Mouse (Mus musculus) liver, embryonic 14.5 days (tissue): ENCODE measurements around the gene Kcnk5. TPM values are rescaled to one million over a fixed set of nuclear protein-coding genes. Genes with fewer than 3 reads are reported as not detected.

Experiments used
- ATAC-seq: fragments of 200-750 bp; cut with Nextera tagmentation; 2 replicates; pipeline ENCODE4 v1.8.0; 2017; ENCODE audit warnings: moderate number of reproducible peaks, mild to moderate bottlenecking, moderate library complexity; ENCODE audit not compliant: insufficient read depth
- DNase-seq, 3 experiments: peaks; one replicate each; pipeline ENCODE4 v3.0.0-alpha.2; 2012 to 2013; ENCODE audit warnings: low read depth in 3 of 3, low spot score in 3 of 3
- H3K27ac ChIP-seq: fragments of 300-500 bp; sonication (generic); 2 replicates; pipeline ENCODE4 v1.5.1; 2014; ENCODE audit warnings: moderate library complexity, mild to moderate bottlenecking, control low read depth, inconsistent platforms
- H3K27me3 ChIP-seq: fragments of 300-500 bp; sonication (generic); 2 replicates; pipeline ENCODE4 v1.6.1; 2014; ENCODE audit warnings: mild to moderate bottlenecking, low read length, moderate library complexity; ENCODE audit not compliant: control insufficient read depth, insufficient read depth
- H3K36me3 ChIP-seq: fragments of 300-500 bp; sonication (generic); replicated peaks from 2 replicates; pipeline ENCODE4 v1.6.1; 2014; ENCODE audit warnings: low read depth; ENCODE audit not compliant: control insufficient read depth, insufficient read depth
- H3K4me1 ChIP-seq, 2 experiments: fragments of 200-500 bp in 1 of 2; fragments of 300-500 bp in 1 of 2; sonication (generic) in 1 of 2; replicated peaks; 2 replicates each; pipeline ENCODE4 v1.6.1; 2012 to 2014; ENCODE audit warnings: antibody characterized with exemption in 1 of 2, inconsistent platforms in 1 of 2, low read length in 1 of 2; ENCODE audit not compliant: control insufficient read depth in 2 of 2, insufficient read depth in 2 of 2
- H3K4me2 ChIP-seq: fragments of 300-500 bp; sonication (generic); 2 replicates; pipeline ENCODE4 v1.6.1; 2014; ENCODE audit warnings: low read depth, mild to moderate bottlenecking, control low read depth, moderate library complexity
- H3K4me3 ChIP-seq, 2 experiments: fragments of 200-500 bp in 1 of 2; fragments of 300-500 bp in 1 of 2; sonication (generic) in 1 of 2; 2 replicates each; pipeline ENCODE4 v1.5.1; 2012 to 2014; ENCODE audit warnings: low read depth in 2 of 2, low read length in 2 of 2, mild to moderate bottlenecking in 2 of 2, control low read depth in 1 of 2, inconsistent platforms in 1 of 2, moderate library complexity in 1 of 2; ENCODE audit not compliant: insufficient read depth in 1 of 2
- H3K9ac ChIP-seq: fragments of 300-500 bp; sonication (generic); replicated peaks from 2 replicates; pipeline ENCODE4 v1.6.1; 2014; ENCODE audit warnings: mild to moderate bottlenecking, control low read depth, moderate library complexity
- H3K9me3 ChIP-seq: fragments of 300-500 bp; sonication (generic); 2 replicates; pipeline ENCODE4 v1.6.1; 2016; ENCODE audit warnings: low read length, mixed read lengths; ENCODE audit not compliant: control insufficient read depth
- CTCF ChIP-seq: IDR thresholded peaks from 2 replicates; pipeline ENCODE4 v1.5.1; 2016; ENCODE audit warnings: antibody characterized with exemption, low read depth, control low read depth
- EP300 ChIP-seq: IDR thresholded peaks from 2 replicates; pipeline ENCODE4 v1.6.1; 2016; ENCODE audit warnings: antibody characterized with exemption, low read depth
- WGBS: fragments of 180-500 bp; shearing (Covaris S2); extraction: QIAGEN DNeasy Blood & Tissue Kit; methylation state at CpG from one replicate; pipeline ENCODE4 v1.1.7; 2014; ENCODE audit not compliant: insufficient replicate concordance; 5-methylcytosine and 5-hydroxymethylcytosine counted together
- polyA plus RNA-seq, 2 experiments: library from polyadenylated mRNA; depleted of rRNA in 1 of 2; stranded (reverse) in 1 of 2; unstranded in 1 of 2; fragments of >200 nt; fragmentation: Nextera tagmentation in 1 of 2; extraction: Ambion mirVana in 1 of 2; gene quantifications; 2 replicates each; pipeline versions ENCODE4 v1.2.1 to v1.2.3; 2012 to 2014

The Kcnk5 gene
- polyA plus RNA-seq, 2 experiments: 3.1 to 3.6 TPM

GRCm38 (mm10) chr14:20180304-20180703, 1.3 kb downstream of the Kcnk5 start:
- Histone ChIP-seq H3K36me3 (no peaks in the 10 kb centered on the region), H3K4me1 (peaks cover 29 to 30% of the 10 kb centered on the region in 2 experiments), H3K9me3 (no peaks in the 10 kb centered on the region), H3K27me3 (no peaks in the 10 kb centered on the region), H3K4me3 (peak overlapping the region; percentile 63), H3K27ac (peak overlapping the region; percentile 27), H3K9ac (peak overlapping the region; percentile 67), H3K4me2 (peak overlapping the region; percentile 80)
- 3% methylated on average over 6 of the region's 6 CpGs for WGBS
- ATAC-seq: no peak
- TF ChIP-seq EP300 (no peak), CTCF (no peak)
- DNase-seq: no peak

GRCm38 (mm10) chr14:20179731-20180280, 1.8 kb downstream of the Kcnk5 start:
- peak overlapping the region; percentile 63 for H3K4me3 ChIP-seq
- TF ChIP-seq CTCF (no peak), EP300 (no peak)
- DNase-seq (no peak), ATAC-seq (no peak)
- H3K27me3 ChIP-seq: no peaks in the 10 kb centered on the region
- WGBS: 25% methylated on average over 5 of the region's 5 CpGs
- H3K9me3 ChIP-seq: no peaks in the 10 kb centered on the region
- H3K27ac ChIP-seq: peak overlapping the region; percentile 27
- peaks cover 30 to 32% of the 10 kb centered on the region in 2 experiments for H3K4me1 ChIP-seq
- H3K36me3 ChIP-seq: no peaks in the 10 kb centered on the region
- H3K9ac ChIP-seq: peak overlapping the region; percentile 67
- peak overlapping the region; percentile 80 for H3K4me2 ChIP-seq

- DNase-seq: no peak
- TF ChIP-seq EP300 (no peak), CTCF (no peak)
- Histone ChIP-seq H3K4me1 (peaks cover 30 to 36% of the 10 kb centered on the region in 2 experiments), H3K9ac (peak overlapping the region; percentile 67), H3K9me3 (no peaks in the 10 kb centered on the region), H3K27ac (no peak overlapping the region), H3K36me3 (no peaks in the 10 kb centered on the region), H3K4me2 (peak overlapping the region; percentile 80), H3K27me3 (no peaks in the 10 kb centered on the region), H3K4me3 (peak overlapping the region; percentile 63; a peak in 3 of 4 replicates)
- ATAC-seq: no peak
- WGBS: 10% methylated on average over 3 of the region's 3 CpGs
Measured at GRCm38 (mm10) chr14:20179080-20179479, 2.5 kb downstream of the Kcnk5 start.

GRCm38 (mm10) chr14:20178593-20178992, 3.0 kb downstream of the Kcnk5 start:
- H3K27ac ChIP-seq: no peak overlapping the region
- ATAC-seq (no peak), DNase-seq (no peak)
- peaks cover 32 to 41% of the 10 kb centered on the region in 2 experiments for H3K4me1 ChIP-seq
- peak overlapping the region; percentile 80 for H3K4me2 ChIP-seq
- 0 out of 4 replicates have a peak overlapping the region, but pooled peaks of 1 of the 2 experiments have one; percentile 8 for H3K4me3 ChIP-seq
- peak overlapping the region; percentile 11; the same call in 1 of the 2 replicates for H3K9ac ChIP-seq
- H3K27me3 ChIP-seq: no peaks in the 10 kb centered on the region
- no peaks in the 10 kb centered on the region for H3K9me3 ChIP-seq
- no peak for TF ChIP-seq EP300
- TF ChIP-seq CTCF: no peak
- WGBS: 27% methylated on average over 4 of the region's 4 CpGs
- no peaks in the 10 kb centered on the region for H3K36me3 ChIP-seq

GRCm38 (mm10) chr14:20177494-20178123, 4.0 kb downstream of the Kcnk5 start:
- TF ChIP-seq CTCF: no peak
- no peak for TF ChIP-seq EP300

More at GRCm38 (mm10) chr14:20177494-20178123, 4.0 kb downstream of the Kcnk5 start:
- 88% methylated on average over 9 of the region's 9 CpGs for WGBS
- DNase-seq (no peak), ATAC-seq (no peak)
- Histone ChIP-seq H3K4me1 (peaks cover 40 to 50% of the 10 kb centered on the region in 2 experiments), H3K36me3 (no peaks in the 10 kb centered on the region), H3K9me3 (no peaks in the 10 kb centered on the region), H3K4me2 (no peak overlapping the region), H3K9ac (no peak overlapping the region), H3K27ac (no peak overlapping the region), H3K4me3 (no peak overlapping the region), H3K27me3 (no peaks in the 10 kb centered on the region)
